Mouse (Mus musculus): ENCODE data around the gene Fam98b.

The Fam98b gene

GRCm38 (mm10) chr2:117249255-117250000 lies at the start of gene Fam98b:
Fam98b (plus strand) TSS chr2:117249739.
- DNase-seq, result peak; percentile 89 to 92

DNA sequence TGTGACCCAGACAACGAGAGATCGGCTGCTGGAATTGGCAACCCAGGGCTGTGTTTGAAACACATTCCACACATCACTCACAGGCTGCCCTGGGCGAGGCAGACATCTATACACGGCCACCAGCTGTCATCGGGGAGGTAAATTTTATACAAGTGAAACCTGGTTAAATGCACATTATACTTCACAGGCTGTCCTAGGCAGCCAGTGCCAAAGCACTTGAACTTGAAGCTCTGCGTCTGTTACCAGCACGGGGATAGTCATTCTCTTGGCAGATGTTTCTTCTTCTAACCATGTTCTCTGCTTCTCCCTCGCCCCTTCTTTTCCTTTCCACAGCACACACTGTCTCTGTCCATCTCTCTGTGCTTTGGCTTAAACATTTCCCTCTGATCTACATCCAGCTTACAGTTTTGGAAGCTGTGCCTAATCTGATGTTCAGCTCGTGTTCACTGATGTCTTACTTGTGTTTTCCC lies 48.6 kb upstream of the Fam98b start:
- no peak for DNase-seq

- DNase-seq, result no peak
Observed at GRCm38 (mm10) chr2:117203350-117203749, 46.2 kb upstream of the Fam98b start.

DNA sequence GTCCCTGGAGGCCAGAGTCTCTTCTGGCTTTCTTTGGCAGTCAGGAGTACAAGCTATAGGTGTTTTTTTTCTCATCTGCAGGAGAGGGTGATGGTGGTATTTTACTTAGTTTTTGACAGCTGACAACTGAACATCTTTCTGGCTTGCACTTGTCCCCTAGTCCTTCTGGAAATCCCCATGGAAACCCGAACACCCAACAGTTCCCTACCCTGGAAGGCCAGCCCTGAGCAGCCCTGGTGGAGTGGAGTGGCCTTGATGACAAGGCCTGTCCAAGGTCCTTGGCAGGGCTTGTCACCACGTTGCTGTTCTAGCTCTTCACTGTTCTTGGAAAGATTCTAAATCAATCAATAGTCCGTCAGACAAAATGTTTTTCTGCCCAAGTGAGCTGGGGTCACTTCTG lies 45.0 kb upstream of the Fam98b start:
- no peak for DNase-seq

GRCm38 (mm10) chr2:117205066-117205465 lies 44.5 kb upstream of the Fam98b start:
- DNase-seq, result no peak

DNA sequence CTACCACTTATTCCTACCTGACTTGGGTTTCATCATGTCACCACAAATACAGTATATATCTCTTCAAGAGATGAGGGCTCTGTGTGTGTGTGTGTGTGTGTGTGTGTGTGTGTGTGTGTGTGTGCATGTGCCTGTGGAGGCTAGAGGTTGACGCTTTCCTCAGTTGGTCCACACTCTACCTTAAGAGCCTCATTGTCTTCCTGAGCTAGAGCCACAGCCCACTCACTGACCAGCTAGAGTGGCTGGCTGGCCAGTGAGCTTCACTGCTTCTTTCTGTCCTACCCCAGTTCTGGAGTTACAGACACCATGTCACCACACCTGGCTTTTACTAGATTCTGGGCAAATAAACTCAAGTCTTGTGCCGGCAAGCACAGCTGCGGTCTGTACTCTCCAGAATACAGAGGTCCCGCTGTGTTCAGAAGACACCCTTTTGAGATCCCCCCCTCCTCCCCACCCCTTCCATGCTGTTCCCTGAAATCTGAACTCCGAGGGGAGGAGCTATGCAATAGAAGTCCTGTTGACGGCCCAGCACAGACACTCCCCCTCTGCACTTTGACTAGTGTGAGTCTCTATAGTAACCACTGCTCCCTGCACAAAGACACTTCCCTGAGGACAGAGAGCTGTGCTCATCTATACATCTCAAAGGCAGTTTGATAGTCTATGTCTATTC lies 39.0 kb upstream of the Fam98b start:
- peak; percentile 51 to 64 for DNase-seq

GRCm38 (mm10) chr2:117216152-117216551 lies 33.4 kb upstream of the Fam98b start:
- DNase-seq, result peak in 1 of 2 experiments; percentile 12

DNA sequence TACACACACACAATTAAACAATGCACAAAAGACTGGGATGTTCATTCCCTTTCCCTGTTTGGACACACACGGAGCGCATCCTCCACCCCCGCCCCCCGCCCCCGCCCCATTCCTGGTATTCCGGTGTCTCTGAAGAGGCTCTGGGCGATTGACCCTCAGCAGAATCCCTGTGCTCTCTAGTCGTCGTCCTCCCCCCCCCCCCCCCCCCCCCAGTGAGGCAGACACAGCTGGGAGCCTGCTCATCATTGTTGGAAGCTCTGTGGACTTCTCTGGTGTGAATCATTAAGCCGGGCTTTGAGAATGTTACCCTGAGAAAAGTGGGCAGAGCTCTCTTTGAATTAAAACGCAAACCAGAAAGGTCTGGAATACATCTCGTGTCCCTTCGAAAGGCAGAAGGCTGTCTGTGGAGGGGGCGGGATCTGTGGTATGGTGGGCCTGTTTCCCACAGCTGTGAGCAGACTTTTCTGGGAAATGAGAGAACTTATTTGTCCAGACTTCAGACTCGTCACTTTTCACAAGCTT lies 31.8 kb upstream of the Fam98b start:
- DNase-seq, result no peak

DNA sequence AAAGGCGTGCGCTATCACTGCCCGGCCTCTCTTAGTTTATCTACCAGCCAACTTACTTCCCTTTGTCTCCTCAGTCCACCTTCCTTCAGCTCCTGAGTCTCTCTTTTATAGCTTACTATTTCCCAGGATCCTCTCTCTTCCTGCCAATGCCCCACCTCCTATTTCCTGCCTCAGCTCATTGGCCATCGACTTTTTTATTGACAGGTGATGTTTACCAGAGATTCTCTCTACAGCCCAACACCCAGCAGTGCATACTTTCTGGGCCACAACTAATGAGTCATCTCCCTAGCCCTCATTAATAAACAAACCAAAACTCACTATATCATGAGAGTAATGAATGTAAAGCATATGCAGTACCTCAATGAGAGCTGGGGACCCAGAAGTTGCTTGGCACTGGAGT lies 30.0 kb upstream of the Fam98b start:
- DNase-seq, result no peak

DNA sequence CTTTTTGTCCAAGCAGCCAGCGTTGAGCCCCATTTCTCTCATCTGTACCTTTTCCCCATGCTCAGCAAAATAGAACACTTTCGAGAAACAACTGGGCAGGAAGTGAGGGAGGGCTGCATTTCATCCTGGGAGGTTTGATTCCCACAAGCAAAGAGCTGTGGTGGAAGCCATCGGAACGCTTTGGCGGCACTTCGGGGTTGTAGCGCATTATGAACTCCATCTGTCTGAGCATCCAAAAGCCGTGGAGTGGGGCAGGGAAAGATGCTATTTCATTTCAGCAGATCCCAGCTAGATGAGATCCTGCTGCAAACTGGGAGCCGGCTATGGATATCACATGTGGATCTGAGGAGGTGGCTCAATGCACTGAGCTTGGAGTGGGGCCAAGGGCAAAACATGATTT lies 26.9 kb upstream of the Fam98b start:
- peak in 1 of 2 experiments; percentile 4 for DNase-seq

DNA sequence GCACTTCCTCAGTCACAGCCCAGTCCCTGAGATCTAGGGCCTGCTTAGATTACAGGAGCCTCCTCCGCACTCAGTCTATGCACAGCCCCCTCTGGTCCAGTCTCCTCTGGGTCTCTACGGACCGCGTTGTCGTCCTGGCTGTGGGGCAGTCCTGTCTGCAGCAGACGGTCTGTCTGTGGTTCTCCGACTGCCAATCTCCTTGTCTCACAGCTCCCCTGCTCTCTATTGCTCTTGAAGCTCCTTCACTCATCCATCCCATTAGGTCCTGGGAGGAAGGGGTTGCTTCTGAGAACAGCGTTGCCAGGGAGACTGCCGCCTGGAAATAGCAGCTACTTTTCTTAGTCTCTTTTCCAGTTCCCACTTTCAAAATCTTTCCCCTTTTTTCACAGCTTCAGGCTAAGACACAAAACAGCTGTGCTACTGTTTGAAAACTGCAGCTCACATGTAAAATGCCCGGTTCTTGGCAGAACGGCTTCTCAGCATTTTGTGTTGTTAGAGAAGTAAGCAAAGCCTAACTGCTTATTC lies 20.9 kb upstream of the Fam98b start:
- DNase-seq, result no peak

GRCm38 (mm10) chr2:117230261-117230660 lies 19.3 kb upstream of the Fam98b start:
- DNase-seq, result no peak

DNA sequence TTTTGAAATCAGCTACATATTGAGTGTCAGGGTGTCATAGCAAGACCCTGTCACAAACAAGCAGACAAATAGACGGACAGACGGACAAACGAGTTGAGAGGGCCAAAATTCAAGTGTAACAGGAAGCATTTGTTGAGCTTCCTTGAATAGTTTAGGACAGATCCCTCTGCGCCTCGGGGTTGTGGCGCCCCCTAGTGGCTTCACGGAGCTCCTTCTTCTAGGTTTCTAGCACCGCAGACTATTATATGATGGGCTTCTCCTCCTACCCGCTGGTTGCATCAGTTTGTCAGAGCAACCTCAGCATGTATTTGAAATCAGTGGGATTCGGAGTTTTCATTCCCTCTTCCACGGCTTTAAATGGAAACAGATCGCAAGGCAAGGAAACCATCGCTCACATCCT lies 18.3 kb upstream of the Fam98b start:
- DNase-seq, result peak; percentile 79

DNA sequence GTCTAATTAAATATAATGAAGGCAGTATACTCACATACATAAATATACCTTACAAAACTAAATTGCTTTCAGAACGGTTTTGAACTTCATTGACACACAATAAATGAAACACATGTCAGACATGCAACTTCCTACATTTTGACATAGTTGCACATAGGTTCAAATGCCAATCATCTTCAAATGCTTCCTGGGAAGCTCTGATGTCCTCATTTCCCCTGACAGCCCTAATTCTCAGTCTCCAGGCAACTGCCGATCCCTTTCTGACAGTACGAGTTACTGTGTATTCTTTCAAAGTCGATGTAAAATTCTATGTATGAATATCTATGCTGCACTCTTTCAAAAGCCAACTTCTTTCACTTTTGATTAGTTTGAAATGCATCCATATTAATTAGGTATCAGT lies 7.6 kb upstream of the Fam98b start:
- DNase-seq, result no peak

- peak in 1 of 2 experiments; percentile 21 for DNase-seq
Observed at GRCm38 (mm10) chr2:117250001-117250510, 517 bp downstream of the Fam98b start.

DNA sequence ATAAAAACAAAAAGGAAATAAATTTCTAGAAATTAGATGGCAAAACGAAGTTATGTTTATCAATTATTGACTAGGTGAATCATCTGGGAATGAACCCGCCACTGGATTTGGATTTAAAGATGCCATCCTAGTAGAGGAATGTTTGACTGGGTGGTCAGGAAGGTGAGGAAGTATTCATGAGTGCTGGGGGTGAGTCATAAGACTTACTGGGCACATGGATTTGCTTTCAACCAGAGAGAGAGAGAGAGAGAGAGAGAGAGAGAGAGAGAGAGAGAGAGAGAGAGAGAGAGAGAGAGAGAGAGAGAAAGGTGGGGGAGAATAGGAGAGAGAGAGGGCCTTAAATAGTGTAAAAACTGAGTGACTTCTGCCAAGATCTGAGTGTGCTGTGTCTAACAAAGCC lies 5.9 kb downstream of the Fam98b start:
- DNase-seq, result no peak

DNA sequence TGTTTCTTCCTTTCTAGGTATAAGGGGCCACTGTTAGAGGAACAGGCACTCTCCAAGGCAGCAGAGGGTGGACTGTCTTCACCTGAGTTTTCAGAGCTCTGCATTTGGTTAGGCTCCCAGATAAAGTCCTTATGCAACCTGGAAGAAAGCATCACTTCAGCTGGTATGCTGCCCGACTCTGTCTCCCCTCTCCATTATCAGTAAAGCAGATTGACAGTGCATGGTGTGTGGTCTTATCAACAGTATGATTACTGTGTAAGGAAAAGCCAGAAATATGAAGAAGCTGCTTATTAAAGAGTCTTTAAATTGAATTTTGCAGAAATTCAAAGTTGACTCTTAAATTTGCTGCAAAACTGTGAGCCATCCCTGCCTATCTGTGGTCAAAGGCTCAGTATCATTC lies 8.1 kb downstream of the Fam98b start:
- DNase-seq, result no peak

GRCm38 (mm10) chr2:117262184-117262583 lies 12.6 kb downstream of the Fam98b start:
- no peak for DNase-seq

GRCm38 (mm10) chr2:117263786-117264408 lies 14.4 kb downstream of the Fam98b start:
- DNase-seq, result peak; percentile 49 to 67

DNA sequence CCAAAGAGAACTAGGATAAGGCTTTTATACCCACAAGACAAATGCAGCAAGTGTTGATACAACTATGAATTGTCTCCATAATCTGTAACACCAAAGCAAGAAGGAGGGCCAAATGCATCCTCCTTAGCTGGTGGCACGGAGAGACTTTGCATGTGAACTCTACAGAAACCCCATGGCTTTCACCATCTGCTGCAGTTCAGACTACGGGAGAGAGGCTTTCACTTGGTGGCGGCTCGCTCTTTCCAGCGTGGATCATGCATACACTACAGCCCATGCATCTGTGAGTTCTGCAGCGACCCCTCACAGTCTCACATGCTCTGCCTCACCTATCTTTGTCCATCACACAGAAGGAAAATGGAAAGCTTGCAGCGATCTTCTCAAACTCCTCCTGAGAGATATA lies 38.8 kb downstream of the Fam98b start:
- DNase-seq, result no peak

DNA sequence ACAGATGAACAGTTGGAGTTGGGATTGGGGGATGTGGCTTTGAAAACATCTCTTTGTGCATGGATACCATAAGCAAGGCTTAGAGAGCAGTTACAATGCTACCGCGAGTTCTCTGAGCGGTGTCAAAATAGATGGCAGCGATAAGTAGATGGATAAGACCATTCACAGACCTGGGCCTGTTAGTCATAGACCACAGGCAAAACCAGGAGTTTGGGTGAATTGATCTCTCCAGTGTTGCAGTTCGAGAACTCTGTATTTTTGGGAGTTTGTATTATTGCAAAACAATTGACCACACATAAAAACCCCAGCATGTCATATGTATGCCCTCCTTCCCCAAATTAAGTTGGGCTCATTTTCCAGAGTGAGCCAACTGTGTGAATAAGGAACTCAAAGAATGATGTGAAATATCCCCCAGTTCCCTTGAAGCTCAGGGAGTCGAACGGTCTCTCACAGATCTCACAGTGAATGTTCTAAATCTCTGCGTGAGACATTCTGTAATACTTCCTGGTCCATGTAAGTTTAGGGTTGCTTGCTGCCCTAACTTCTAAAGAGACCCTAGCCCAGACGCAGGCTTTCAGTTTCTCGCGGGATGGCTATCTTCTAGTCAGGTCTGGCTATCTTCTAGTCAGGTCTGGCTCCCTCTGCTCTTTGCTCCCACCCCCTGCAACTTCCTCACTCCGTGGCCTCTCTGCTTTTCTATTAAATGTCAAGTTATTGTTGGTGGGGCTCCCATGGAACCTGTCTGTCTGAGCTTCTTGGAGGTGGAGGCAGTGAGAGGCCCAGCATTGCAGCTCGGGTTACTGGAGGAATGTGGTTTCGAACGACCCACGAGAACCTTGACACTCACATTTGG lies 50.3 kb downstream of the Fam98b start:
- no peak for DNase-seq
